Comparison of ENCODE assay signal across 8 mouse cellular contexts in genomic region chr17:10317186-10317585, GRCm38 (mm10). TPM values are rescaled to one million over a fixed set of nuclear protein-coding genes. Genes with fewer than 3 reads are reported as not detected.
DNase-seq lines count a peak whose midpoint lies in the region; ATAC-seq and TF ChIP-seq lines count a peak whose summit lies in the region.

No protein-coding gene starts in this region.

- ATAC-seq in forebrain, embryonic 12.5 days (ENCODE audit: low FRiP score) = no peak
- no peak for ATAC-seq in intestine, embryonic 14.5 days (replicated peaks; ENCODE audit: low FRiP score, low TSS enrichment, low read depth)

- peak overlapping the region; percentile 100 for H3K9ac ChIP-seq in forebrain, embryonic 12.5 days
- H3K9ac ChIP-seq in intestine, embryonic 14.5 days (ENCODE audit: low read length) = peak overlapping the region; percentile 96

- peak overlapping the region; percentile 97 for H3K4me3 ChIP-seq in forebrain, embryonic 12.5 days (replicated peaks)
- H3K4me3 ChIP-seq in intestine, embryonic 14.5 days (ENCODE audit: low read depth, low read length) = peak overlapping the region; percentile 88
- peak overlapping the region; percentile 98 for H3K4me3 ChIP-seq in lung, adult 2 months (replicated peaks; ENCODE audit: extremely low read depth, low read depth, low read length)

- WGBS in forebrain, embryonic 12.5 days = 3% methylated on average over 4 of the region's 4 CpGs
- WGBS in intestine, embryonic 14.5 days = 10% methylated on average over 4 of the region's 4 CpGs
- WGBS in lung, adult 2 months = 1% methylated on average over 4 of the region's 4 CpGs

- H3K9me3 ChIP-seq in forebrain, embryonic 12.5 days = no peaks in the 10 kb centered on the region
- H3K9me3 ChIP-seq in intestine, embryonic 14.5 days (ENCODE audit: control insufficient read depth, low read length) = no peaks in the 10 kb centered on the region

- TF ChIP-seq POLR2A in brain, embryonic 14.5 days (IDR thresholded peaks at IDR 0.05; ENCODE audit: borderline replicate concordance, extremely low read depth, insufficient read depth, insufficient read length, poor library complexity, severe bottlenecking) = no peak
- no peak for TF ChIP-seq POLR2A in lung, adult 2 months (IDR thresholded peaks at IDR 0.05; ENCODE audit: borderline replicate concordance, extremely low read depth, low read depth, low read length)

- H3K27me3 ChIP-seq in forebrain, embryonic 12.5 days = no peaks in the 10 kb centered on the region
- no peaks in the 10 kb centered on the region for H3K27me3 ChIP-seq in intestine, embryonic 14.5 days (replicated peaks; ENCODE audit: control insufficient read depth, insufficient read depth, low read length)

- no peak for TF ChIP-seq CTCF in brain, embryonic 14.5 days (IDR thresholded peaks at IDR 0.05; ENCODE audit: borderline replicate concordance, extremely low read depth, insufficient read depth, insufficient read length)
- 0 out of 2 replicates have a peak, but pooled peaks have one; percentile 6 for TF ChIP-seq CTCF in lung, adult 2 months (IDR thresholded peaks at IDR 0.05; ENCODE audit: insufficient read depth, low read length)

- peaks cover 30% of the 10 kb centered on the region for H3K4me1 ChIP-seq in forebrain, embryonic 12.5 days
- peaks cover 15% of the 10 kb centered on the region for H3K4me1 ChIP-seq in intestine, embryonic 14.5 days (replicated peaks; ENCODE audit: control insufficient read depth, insufficient read depth, low read length)
- H3K4me1 ChIP-seq in lung, adult 2 months (ENCODE audit: control insufficient read depth, insufficient read depth, low read length) = peaks cover 15% of the 10 kb centered on the region

- H3K36me3 ChIP-seq in forebrain, embryonic 12.5 days (replicated peaks) = no peaks in the 10 kb centered on the region
- H3K36me3 ChIP-seq in intestine, embryonic 14.5 days (ENCODE audit: control insufficient read depth, insufficient read depth, low read length) = no peaks in the 10 kb centered on the region

- peak overlapping the region; percentile 99 for H3K27ac ChIP-seq in forebrain, embryonic 12.5 days
- peak overlapping the region; percentile 97 for H3K27ac ChIP-seq in intestine, embryonic 14.5 days (ENCODE audit: low read depth)

- H3K4me2 ChIP-seq in forebrain, embryonic 12.5 days = peak overlapping the region; percentile 61
- H3K4me2 ChIP-seq in intestine, embryonic 14.5 days (ENCODE audit: low read length) = peak overlapping the region; percentile 61

- peak; percentile 46 for DNase-seq in thymus, postnatal 4 days
- no peak for DNase-seq in thymus, postnatal 36 days
- DNase-seq in brain, embryonic 14.5 days (ENCODE audit: low read depth) = peak; percentile 88
- DNase-seq in intestine, embryonic 14.5 days (ENCODE audit: low spot score) = no peak
- no peak for DNase-seq in lung, adult 2 months
- peak; percentile 40 to 67 for DNase-seq in spleen, postnatal 10 days (ENCODE audit: low spot score in 2 of 2)
- no peak for DNase-seq in frontal cortex, postnatal 10 days (ENCODE audit: low spot score in 2 of 2)

RNA-seq across cellular contexts. Expression of gene Qk, which starts 2.5 kb away (rescaled TPM):
- polyA plus RNA-seq in brain, embryonic 14.5 days (2012; rRNA removed) = 203 and 234 TPM in 2 replicates
- 63.0 and 69.3 TPM in 2 replicates for polyA plus RNA-seq in forebrain, embryonic 12.5 days (2016; fragmentation: Nextera tagmentation; extraction: Ambion mirVana)
- polyA plus RNA-seq in intestine, embryonic 14.5 days (2014; fragmentation: Nextera tagmentation; extraction: Ambion mirVana) = 23.1 and 26.8 TPM in 2 replicates
- 381 and 394 TPM in 2 replicates for polyA plus RNA-seq in lung, adult 2 months (2012; rRNA removed)

Comparison
In these comparisons a context has a peak if more than half of its experiments do, and no peak if none do; other contexts are left out.
1. DNase-seq: peak in thymus, postnatal 4 days (single experiment), brain, embryonic 14.5 days (single experiment) and spleen, postnatal 10 days (2 of 2); none in thymus, postnatal 36 days (0 of 2), intestine, embryonic 14.5 days (single experiment), lung, adult 2 months (single experiment) and frontal cortex, postnatal 10 days (0 of 2).
2. Peak in every context shown above with its lines, with median percentiles within 50 percentile points of each other: H3K4me3 ChIP-seq.